Mouse (Mus musculus) liver, embryonic 15.5 days (tissue): ENCODE measurements at regions not wholly inside any gene's neighbourhood (a gene's known extent, or its start where the extent isn't known, plus 50 kb on each side); places are given as distances from the start of the nearest gene placed in this dataset.
A peak's percentile ranks its signal among the peaks of the same experiment; 100 is the strongest.

ENCODE experiments used
- ATAC-seq: fragments of 200-750 bp; cut with Nextera tagmentation; 2 replicates; pipeline ENCODE4 v1.8.0; 2017; ENCODE audit warnings: moderate number of reproducible peaks, mild to moderate bottlenecking, moderate library complexity; ENCODE audit not compliant: insufficient read depth
- H3K27ac ChIP-seq: fragments of 300-500 bp; sonication (generic); replicated peaks from 2 replicates; pipeline ENCODE4 v1.5.1; 2015; ENCODE audit warnings: mild to moderate bottlenecking, inconsistent platforms
- H3K27me3 ChIP-seq: fragments of 300-500 bp; sonication (generic); 2 replicates; pipeline ENCODE4 v1.6.1; 2015; ENCODE audit warnings: mild to moderate bottlenecking, inconsistent platforms
- H3K36me3 ChIP-seq: fragments of 300-500 bp; sonication (generic); replicated peaks from 2 replicates; pipeline ENCODE4 v1.6.1; 2015; ENCODE audit warnings: moderate library complexity, mild to moderate bottlenecking, inconsistent platforms
- H3K4me1 ChIP-seq: fragments of 300-500 bp; sonication (generic); replicated peaks from 2 replicates; pipeline ENCODE4 v1.6.1; 2015; ENCODE audit warnings: inconsistent platforms
- H3K4me2 ChIP-seq: fragments of 300-500 bp; sonication (generic); 2 replicates; pipeline ENCODE4 v1.6.1; 2015; ENCODE audit warnings: moderate library complexity, mild to moderate bottlenecking, inconsistent platforms
- H3K4me3 ChIP-seq: fragments of 300-500 bp; sonication (generic); replicated peaks from 2 replicates; pipeline ENCODE4 v1.5.1; 2015; ENCODE audit warnings: mild to moderate bottlenecking, inconsistent platforms
- H3K9ac ChIP-seq: fragments of 300-500 bp; sonication (generic); 2 replicates; pipeline ENCODE4 v1.6.1; 2015; ENCODE audit warnings: moderate library complexity, mild to moderate bottlenecking, inconsistent platforms
- H3K9me3 ChIP-seq: fragments of 300-500 bp; sonication (generic); replicated peaks from 2 replicates; pipeline ENCODE4 v1.6.1; 2016; ENCODE audit warnings: inconsistent platforms
- WGBS: fragments of 180-500 bp; shearing (Covaris S2); methylation state at CpG from one replicate; pipeline ENCODE4 v1.1.7; 2015; ENCODE audit warnings: mixed read lengths; ENCODE audit not compliant: insufficient replicate concordance; 5-methylcytosine and 5-hydroxymethylcytosine counted together

DNA sequence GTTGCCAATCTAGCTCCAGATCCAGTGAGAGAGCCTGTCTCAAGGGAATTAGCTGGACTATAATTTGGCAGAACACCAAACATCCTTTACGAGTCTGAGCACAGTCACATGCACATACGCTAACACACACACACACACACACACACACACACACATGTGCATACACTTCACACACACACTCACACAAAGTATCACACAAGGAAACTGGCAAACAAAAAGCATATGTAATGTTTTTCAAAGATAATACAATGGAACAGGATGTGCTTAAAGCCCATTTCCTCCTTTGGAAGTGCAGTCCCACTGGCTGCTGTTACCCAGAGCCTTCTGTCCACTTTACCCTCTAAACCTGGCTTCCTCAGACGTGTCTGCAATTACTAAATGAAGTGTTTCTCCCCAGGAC is 226.2 kb upstream of the Cited2 start:
- Histone ChIP-seq H3K4me3 (no peak overlapping the region), H3K9ac (no peak overlapping the region), H3K9me3 (no peaks in the 10 kb centered on the region), H3K4me1 (peaks cover 7% of the 10 kb centered on the region; the same call in 1 of the 2 replicates), H3K36me3 (no peaks in the 10 kb centered on the region), H3K4me2 (no peak overlapping the region), H3K27me3 (no peaks in the 10 kb centered on the region), H3K27ac (no peak overlapping the region)
- WGBS, result 65% methylated on average over 3 of the region's 3 CpGs
- no peak for ATAC-seq

DNA sequence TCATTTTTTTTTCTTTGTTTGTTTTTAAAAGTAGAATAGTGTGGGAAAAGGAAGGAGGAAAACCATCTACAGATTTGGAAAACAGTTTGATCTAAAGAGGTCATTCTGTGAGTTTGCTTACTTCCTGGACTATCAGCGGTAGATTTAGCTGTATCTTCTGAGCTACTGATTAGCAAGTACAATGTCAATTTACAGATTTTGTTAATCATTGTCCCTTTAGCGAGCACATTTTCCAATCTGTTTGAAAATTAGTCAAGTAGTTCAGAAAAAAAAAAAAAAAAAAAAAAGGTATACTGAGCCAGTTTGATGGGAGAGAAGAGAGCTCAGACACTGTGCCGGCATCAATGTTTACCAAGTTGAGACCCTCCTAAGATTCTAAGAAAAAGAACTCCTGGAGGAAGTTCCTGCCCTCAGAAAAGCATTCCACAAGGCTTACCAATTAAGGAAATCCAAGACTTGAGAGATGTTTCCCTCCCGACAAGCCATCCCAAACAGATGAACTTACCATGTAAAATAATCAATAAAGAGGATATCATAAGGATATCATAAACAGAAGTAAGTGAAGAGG is 212.3 kb upstream of the Cited2 start:
- H3K9me3 ChIP-seq, result no peaks in the 10 kb centered on the region

DNA sequence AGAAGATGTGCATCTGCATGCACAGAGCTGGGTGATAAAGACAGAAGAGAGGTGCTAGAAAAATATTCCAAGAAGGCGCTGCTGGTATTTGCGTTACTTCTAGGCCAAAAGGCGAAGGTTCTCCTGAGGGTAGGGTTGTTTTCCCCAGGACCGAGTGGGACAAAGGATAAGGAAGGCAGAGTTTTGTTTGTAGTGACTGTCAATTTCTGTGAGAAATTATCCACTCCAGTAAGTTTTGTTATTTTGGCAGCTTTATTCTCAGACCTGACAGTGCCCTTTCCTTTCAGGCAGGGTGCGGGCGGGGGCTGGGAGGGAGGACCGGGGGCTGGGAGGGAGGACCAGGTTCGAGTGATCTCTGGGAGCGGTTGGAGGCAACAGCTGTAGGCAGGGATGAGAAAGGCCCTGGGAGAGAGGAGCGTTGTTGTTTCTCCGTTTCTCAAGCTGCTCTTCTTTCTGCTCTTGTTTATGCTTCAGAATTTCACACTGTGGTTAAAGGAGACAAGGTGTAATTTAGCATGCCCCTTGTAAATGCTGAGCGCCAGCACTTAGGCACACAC is 211.2 kb upstream of the Cited2 start:
- Histone ChIP-seq H3K27me3 (no peaks in the 10 kb centered on the region), H3K9ac (no peak overlapping the region), H3K9me3 (no peaks in the 10 kb centered on the region), H3K36me3 (no peaks in the 10 kb centered on the region), H3K27ac (no peak overlapping the region), H3K4me1 (no peaks in the 10 kb centered on the region), H3K4me3 (no peak overlapping the region), H3K4me2 (no peak overlapping the region)
- ATAC-seq, result no peak
- 69% methylated on average over 12 of the region's 12 CpGs for WGBS

More for the DNA sequence above, 212.3 kb upstream of the Cited2 start:
- Histone ChIP-seq H3K27me3 (no peaks in the 10 kb centered on the region), H3K4me1 (no peaks in the 10 kb centered on the region), H3K36me3 (no peaks in the 10 kb centered on the region), H3K4me2 (no peak overlapping the region), H3K4me3 (no peak overlapping the region), H3K9ac (no peak overlapping the region), H3K27ac (no peak overlapping the region)
- WGBS, result 53% methylated on average over 4 of the region's 4 CpGs
- ATAC-seq, result no peak

DNA sequence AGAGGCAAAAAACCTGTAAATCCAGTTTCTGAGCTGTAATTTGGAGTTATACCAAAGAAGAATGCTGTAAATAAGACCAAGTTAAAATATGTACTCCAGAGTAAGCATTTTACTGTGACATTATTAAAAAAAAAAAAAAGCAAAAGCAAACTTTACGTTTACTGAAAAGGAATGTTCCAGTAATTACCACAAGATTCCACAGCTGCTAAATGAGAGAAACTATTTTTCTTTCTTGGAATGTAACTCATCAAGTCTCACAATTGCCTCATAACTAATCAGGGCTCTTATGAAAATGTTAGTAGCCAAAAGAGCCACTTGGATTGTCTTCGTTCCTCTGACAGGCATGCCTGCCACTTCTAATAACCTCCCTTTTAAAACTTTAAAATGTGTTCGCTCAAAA is 210.5 kb upstream of the Cited2 start:
- ATAC-seq, result no peak
- no peaks in the 10 kb centered on the region for H3K4me1 ChIP-seq

DNA sequence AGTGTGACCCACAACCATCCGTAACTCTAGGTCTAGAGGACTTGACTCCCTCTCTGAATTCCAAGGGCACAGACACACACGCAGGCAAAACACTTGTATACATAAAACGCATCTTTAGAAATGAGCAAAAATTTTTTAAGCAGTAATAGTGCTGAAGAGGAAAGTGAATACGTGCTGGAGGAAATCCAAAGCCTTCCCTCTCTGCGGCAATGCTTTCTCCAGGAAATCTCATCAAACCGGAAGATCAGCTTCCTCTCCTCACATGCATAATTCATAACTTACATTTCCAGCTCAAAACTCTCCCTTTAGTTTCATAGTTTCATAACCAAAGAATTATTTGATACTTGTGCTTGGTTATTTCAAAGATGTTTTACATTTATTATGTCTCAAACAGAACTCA is 209.3 kb upstream of the Cited2 start:
- no peak for ATAC-seq

More for the DNA sequence above, 210.5 kb upstream of the Cited2 start:
- 70% methylated on average over 3 of the region's 3 CpGs for WGBS
- Histone ChIP-seq H3K4me3 (no peak overlapping the region), H3K27ac (no peak overlapping the region), H3K27me3 (no peaks in the 10 kb centered on the region), H3K36me3 (no peaks in the 10 kb centered on the region), H3K4me2 (no peak overlapping the region), H3K9ac (no peak overlapping the region), H3K9me3 (no peaks in the 10 kb centered on the region)

DNA sequence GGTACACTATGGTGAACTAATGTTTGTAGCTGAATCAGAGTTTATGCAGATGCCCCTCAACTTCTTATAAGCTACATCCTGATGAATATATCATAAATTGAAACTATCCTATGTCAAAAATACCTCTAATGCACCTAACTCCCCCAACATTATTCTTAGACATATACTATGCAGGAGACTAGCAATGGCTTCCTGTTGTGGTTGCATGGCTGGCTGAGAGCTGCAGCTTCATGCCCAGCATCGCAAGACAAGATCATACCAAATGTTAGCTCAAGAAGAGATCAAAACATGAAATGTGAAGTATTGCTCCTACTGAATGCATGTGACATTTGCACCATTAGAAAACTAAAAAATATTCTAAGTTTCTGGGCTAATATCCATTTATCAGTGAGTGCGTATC is 206.9 kb upstream of the Cited2 start:
- H3K36me3 ChIP-seq, result no peaks in the 10 kb centered on the region
- H3K4me2 ChIP-seq, result no peak overlapping the region
- no peaks in the 10 kb centered on the region for H3K9me3 ChIP-seq
- H3K27me3 ChIP-seq, result no peaks in the 10 kb centered on the region
- H3K4me1 ChIP-seq, result no peaks in the 10 kb centered on the region
- no peak overlapping the region for H3K9ac ChIP-seq
- no peak overlapping the region for H3K27ac ChIP-seq
- WGBS, result 74% methylated on average over 2 of the region's 2 CpGs
- H3K4me3 ChIP-seq, result no peak overlapping the region
- ATAC-seq, result no peak

More for the DNA sequence above, 209.3 kb upstream of the Cited2 start:
- no peaks in the 10 kb centered on the region for H3K9me3 ChIP-seq
- no peaks in the 10 kb centered on the region for H3K36me3 ChIP-seq
- no peak overlapping the region for H3K9ac ChIP-seq
- no peaks in the 10 kb centered on the region for H3K4me1 ChIP-seq
- no peak overlapping the region for H3K27ac ChIP-seq
- 73% methylated on average over 6 of the region's 6 CpGs for WGBS
- H3K4me2 ChIP-seq, result no peak overlapping the region
- H3K27me3 ChIP-seq, result no peaks in the 10 kb centered on the region
- no peak overlapping the region for H3K4me3 ChIP-seq

DNA sequence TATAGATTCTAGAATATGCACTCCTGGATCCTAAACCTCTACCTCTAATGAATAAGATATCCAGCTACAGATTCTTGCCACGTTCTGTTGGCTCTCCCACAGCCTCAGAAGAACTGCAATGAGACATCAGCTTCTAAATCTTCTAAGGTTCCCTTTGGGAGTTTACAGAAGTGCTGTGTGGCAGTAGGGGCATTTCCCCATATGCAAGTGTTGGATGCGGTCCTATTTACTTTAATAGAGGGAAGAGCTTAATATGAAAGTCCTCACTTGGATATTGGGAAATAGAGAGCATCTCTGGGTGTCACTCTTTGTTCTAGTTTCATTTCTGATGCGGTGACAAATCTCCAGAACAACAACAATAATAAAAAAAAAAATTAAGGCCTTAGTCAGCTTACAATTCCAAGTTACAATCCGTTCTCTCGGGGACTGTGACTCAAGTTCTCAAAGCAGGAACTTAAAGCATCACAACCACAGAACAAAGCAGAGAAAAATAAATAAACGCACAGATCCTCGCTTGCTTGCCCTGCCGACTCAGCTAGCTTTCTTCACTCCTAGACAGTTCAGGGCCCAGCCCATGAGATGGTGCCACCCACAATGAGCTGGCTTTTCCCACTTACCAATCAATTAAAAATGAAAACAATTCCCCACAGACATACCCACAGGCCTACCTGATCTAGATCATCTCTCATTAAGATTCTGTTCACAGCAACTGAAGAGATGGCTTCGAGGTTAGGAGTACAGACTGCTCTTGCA is 204.4 kb upstream of the Cited2 start:
- no peaks in the 10 kb centered on the region for H3K9me3 ChIP-seq
- no peak overlapping the region for H3K4me2 ChIP-seq
- no peak for ATAC-seq
- H3K4me3 ChIP-seq, result no peak overlapping the region
- no peaks in the 10 kb centered on the region; the same call in 1 of the 2 replicates for H3K4me1 ChIP-seq
- WGBS, result 51% methylated on average over 9 of the region's 9 CpGs
- H3K27ac ChIP-seq, result no peak overlapping the region
- H3K27me3 ChIP-seq, result no peaks in the 10 kb centered on the region
- no peaks in the 10 kb centered on the region for H3K36me3 ChIP-seq
- no peak overlapping the region for H3K9ac ChIP-seq

DNA sequence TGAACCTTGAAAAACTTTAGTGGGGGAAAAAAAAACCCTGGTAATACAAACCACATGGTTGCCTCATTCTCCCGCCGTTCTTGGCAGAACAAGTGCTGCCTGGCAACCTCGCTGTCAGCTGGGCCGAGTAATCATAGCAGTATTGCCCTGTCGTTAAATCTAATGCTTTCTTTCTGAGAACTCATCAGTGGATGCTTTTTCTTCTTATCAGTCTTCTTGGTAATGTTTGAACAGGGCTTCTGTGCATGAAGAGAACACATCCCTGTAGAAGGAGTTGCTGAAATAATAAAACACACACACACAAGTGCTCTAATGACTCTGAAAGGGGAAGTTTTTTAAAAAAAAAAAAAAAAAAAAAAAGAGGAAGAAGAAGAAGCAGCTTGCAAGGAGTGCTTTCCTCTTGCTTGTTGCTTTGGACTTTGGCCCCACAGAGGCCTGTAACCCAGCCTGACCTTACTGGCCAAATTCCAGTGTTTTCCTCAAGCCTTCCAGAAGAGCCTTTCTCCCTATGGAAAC is 200.9 kb upstream of the Cited2 start:
- no peaks in the 10 kb centered on the region for H3K27me3 ChIP-seq
- H3K4me1 ChIP-seq, result no peaks in the 10 kb centered on the region; the same call in 1 of the 2 replicates
- 15% methylated on average over 5 of the region's 5 CpGs for WGBS
- ATAC-seq, result no peak
- peak overlapping the region; percentile 10; the same call in 1 of the 2 replicates for H3K4me2 ChIP-seq
- no peak overlapping the region for H3K4me3 ChIP-seq
- no peak overlapping the region for H3K27ac ChIP-seq
- no peak overlapping the region for H3K9ac ChIP-seq
- no peaks in the 10 kb centered on the region for H3K36me3 ChIP-seq
- H3K9me3 ChIP-seq, result no peaks in the 10 kb centered on the region

DNA sequence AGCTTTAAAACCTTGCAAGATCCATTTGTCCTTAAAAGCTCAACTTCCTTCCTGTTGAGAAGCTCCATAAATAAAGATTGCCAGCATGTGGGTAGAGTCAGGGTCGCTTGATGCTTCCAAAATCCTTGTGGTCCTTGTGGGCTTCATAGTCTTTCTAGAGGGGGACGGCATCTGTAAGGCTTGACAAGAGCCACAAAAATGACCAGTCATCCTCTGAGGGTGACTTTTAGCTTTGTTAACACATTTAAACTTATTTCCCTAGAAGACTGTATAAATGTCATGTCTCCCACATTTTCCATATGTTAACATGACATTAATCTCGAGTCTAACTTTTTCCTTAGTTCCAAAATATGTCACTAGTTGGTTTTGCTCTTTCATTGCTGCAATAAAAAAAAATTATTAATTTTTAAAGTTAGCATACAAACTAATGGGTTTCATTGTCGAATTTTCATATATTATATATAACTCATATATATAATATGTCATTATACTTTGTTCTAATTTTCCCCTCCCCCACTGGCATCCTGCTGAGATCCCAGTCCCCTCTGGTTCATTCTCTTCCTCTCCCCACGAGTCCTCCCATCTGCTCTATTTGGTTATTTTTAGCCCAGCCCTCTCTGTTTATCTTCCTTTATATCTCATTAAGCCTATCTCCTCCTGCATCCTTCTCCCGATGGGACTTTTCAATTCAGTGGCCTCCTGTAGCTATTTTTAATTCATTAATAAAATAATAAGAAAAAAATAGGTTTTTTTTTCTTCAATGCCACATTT is 199.3 kb upstream of the Cited2 start:
- ATAC-seq, result no peak
- no peaks in the 10 kb centered on the region for H3K9me3 ChIP-seq
- no peaks in the 10 kb centered on the region for H3K36me3 ChIP-seq
- no peak overlapping the region for H3K4me3 ChIP-seq
- H3K9ac ChIP-seq, result no peak overlapping the region
- WGBS, result 38% methylated on average over 6 of the region's 6 CpGs
- no peaks in the 10 kb centered on the region; the same call in 1 of the 2 replicates for H3K4me1 ChIP-seq
- H3K4me2 ChIP-seq, result no peak overlapping the region
- H3K27me3 ChIP-seq, result no peaks in the 10 kb centered on the region
- H3K27ac ChIP-seq, result no peak overlapping the region

DNA sequence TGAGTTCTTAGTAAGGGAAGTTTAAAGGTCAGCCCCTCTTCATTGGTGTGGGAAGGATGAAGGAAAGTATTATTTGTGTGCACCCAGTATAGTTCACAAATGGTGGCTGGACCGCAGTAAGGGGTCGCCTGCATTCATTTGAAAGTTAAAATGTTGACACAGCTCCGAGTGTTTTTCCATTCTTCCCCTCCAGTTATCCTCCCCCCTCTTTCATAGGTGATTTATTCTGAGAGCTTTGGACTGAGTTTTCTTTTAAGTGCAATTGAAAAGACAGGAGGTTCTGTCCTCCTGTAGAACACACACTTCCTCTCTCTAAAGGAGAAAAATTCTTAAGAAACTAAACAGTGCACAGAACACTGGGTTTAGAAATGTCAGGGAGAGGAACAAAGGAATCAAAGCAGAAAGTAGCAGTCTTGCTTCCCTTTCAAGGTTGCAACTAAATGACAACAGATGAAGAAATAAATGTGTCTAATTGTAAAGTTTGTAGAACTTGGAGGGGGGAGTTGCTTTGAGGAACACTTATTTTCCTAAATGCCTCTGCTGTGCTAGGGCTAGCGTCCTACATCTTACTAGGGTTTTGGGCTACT is 195.8 kb upstream of the Cited2 start:
- no peak overlapping the region for H3K4me3 ChIP-seq
- 64% methylated on average over 4 of the region's 4 CpGs for WGBS

More for the DNA sequence above, 195.8 kb upstream of the Cited2 start:
- Histone ChIP-seq H3K4me2 (no peak overlapping the region), H3K27ac (no peak overlapping the region), H3K27me3 (no peaks in the 10 kb centered on the region), H3K36me3 (no peaks in the 10 kb centered on the region), H3K9ac (no peak overlapping the region), H3K9me3 (no peaks in the 10 kb centered on the region), H3K4me1 (no peaks in the 10 kb centered on the region; the same call in 1 of the 2 replicates)
- no peak for ATAC-seq
